Mouse (Mus musculus) small intestine, adult 2 months (tissue): ENCODE measurements at regions not wholly inside any gene's neighbourhood (a gene's known extent, or its start where the extent isn't known, plus 50 kb on each side); places are given as distances from the start of the nearest gene placed in this dataset.

ENCODE experiments used
- CTCF ChIP-seq: fragments of 200-500 bp; IDR thresholded peaks from 2 replicates; pipeline ENCODE4 v1.5.1; 2012; ENCODE audit warnings: low read depth, mild to moderate bottlenecking, control low read depth, inconsistent platforms, low read length, moderate library complexity, mixed read lengths; ENCODE audit not compliant: insufficient replicate concordance, insufficient read length; ENCODE audit errors: extremely low read depth
- POLR2A ChIP-seq: fragments of 200-500 bp; IDR thresholded peaks from 2 replicates; pipeline ENCODE4 v1.6.1; 2012; ENCODE audit warnings: low read depth, mild to moderate bottlenecking, control low read depth, inconsistent platforms, low read length, moderate library complexity

DNA sequence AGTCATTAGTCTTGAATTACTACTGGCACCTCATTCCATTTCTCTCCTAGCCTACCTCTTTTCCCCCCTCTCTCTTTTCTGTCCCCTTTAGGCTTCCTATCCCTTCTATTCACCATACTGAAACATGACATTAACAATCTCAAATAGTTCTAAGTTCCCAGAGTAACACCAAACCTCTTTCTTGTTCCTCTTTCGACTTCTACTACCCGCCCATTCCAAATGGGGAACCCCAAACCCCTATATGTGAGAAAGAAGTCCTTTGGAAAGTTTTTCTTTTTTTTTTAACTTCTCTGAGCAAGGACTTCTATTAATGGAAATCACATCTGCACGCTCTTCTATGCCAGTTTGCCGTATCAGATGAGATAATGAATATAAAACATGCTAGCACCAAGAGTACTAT lies 97.7 kb upstream of the Acvr2a start:
- TF ChIP-seq CTCF (no peak), POLR2A (no peak)
